Mouse (Mus musculus): Measurements from ENCODE around the gene Usp7.
"Not testable (repeated sequence)": the region's sequence is repeated elsewhere in the genome, so short reads cannot be mapped to it uniquely, and the experiment has no call there.

Gene Usp7

GRCm38 (mm10) chr16:8752334-8752733, 39.8 kb downstream of the Usp7 start:
- DNase-seq (ENCODE audit: low spot score in 2 of 2) = no peak

DNA sequence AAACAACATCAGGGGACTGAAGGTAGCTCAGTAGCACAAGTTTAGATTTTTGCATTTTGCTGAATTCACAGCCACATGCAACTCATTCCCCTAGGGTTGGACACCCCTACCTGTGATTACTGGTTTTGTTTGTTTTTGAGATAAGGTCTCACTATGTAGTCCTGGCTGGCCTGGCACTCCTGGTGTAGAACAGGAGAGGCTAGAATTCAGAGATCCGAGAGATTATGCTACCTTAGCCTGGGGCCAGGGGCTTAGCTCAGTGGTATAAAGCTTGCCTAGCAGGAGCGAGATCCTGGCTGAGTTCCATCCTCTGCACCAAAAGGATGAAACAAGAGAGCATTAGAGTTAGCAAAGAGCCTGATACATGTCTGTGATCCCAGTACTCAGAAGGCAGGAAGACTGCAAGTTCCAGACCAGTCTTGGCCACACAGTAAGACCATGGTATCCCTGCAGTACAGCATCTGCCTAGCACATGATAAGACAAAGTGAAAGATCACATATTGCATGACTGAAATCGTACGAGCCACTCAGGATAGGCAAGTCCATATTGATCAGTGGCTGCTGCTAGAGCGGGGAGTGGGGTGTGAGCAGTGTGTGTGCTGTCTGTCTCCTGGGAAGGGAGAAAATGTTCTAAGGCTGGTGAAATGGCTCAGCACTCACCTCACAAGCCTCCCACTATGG, 40.4 kb downstream of the Usp7 start:
- no peak for DNase-seq (ENCODE audit: low spot score in 2 of 2)

- DNase-seq (ENCODE audit: low spot score in 2 of 2) = no peak
These were observed 43.2 kb downstream of the Usp7 start for GRCm38 (mm10) chr16:8748904-8749303.

DNA sequence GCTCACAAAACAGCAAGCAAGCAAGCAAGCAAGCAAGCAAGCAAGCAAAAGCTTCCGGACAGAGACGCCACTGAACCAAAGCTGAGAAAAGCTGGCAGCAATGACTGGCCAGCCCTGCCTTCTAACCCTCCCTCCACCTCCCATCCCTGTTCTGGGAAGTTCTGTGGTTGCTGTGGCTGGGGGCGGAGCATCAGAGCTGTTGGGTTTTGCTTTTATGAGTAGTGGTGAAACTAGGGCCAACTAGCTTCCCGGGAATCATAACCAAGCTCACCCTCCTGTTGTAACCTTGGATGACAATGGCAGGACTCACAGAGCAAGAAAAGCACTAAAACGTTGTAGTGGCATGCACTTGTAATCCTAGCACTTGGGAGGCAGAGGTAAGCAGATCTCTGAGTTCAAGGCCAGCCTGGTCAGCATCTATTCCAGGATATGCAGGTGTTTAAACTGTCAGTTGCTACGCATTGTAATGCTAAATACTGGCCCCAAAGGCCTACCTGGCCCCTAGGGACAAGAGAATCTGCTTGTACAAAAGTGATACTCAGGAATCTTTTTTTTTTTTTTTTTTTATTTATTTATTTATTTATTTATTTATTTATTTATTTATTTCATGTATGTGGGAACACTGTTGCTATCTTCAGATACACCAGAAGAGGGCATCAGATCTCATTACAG, 43.8 kb downstream of the Usp7 start:
- DNase-seq (ENCODE audit: low spot score in 2 of 2) = no peak

DNA sequence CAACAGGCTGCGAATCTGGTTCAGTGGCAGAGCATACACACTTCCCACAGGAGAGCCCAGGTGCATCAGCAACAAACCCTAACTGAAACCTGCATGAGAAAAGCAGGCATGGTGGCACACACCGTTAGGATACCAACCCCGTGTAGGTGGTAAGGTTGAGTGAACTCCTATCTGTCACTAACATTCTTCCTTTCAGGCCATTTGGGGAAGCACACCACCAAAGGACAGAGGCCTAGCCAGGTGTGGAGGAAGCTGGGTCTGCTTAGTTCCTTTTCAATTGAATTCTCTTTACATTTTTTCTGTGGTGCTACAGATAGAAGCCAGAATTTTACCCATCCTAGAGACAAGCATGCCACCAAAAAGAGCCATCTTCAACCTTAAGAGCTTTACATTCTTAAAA, 44.3 kb downstream of the Usp7 start:
- DNase-seq (ENCODE audit: low spot score in 2 of 2) = no peak

- DNase-seq (ENCODE audit: low spot score in 2 of 2) = no peak
These were observed 45.6 kb downstream of the Usp7 start for GRCm38 (mm10) chr16:8746509-8746908.

GRCm38 (mm10) chr16:8745751-8746150, 46.4 kb downstream of the Usp7 start:
- DNase-seq (ENCODE audit: low spot score in 2 of 2) = no peak

DNA sequence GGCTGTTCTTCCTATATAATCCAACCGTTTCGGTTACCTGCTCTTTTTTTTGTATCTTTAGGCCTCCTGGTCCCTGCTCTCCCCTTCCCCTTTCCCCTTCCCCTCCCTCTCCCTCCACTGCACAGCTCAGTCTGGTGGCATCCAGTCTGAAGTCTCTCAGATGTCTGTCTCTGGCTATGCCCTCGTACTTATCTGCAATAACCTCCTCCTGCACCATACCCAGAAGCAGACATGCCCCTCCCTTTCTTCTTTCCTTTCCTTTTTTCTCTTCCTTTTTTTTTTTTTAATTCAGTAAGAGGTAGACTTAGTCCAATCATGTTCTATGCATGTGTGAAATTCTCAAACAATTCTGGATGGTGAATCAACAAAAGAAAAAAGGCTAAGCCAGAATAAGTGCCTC, 48.1 kb downstream of the Usp7 start:
- no peak for DNase-seq (ENCODE audit: low spot score in 2 of 2)

DNA sequence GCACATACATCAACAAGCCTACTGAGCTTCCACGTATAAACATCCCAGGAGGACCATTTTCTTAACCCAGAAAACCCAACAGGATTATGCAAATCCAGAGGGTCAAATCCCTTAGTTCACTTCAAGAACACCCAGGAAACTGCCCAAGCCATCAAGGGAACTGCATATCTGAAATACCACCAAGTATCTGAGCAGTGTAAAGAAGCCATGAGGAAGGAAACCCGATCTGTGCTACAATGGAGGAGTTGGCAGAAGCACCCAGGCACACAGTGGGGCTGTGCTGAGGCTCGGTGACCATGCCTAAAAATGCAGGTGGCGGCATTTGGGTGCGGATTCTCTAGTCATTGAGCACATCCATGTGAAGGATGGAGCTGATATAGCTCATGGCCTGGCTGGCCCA, 50.4 kb downstream of the Usp7 start:
- DNase-seq (ENCODE audit: low spot score in 2 of 2) = no peak

DNA sequence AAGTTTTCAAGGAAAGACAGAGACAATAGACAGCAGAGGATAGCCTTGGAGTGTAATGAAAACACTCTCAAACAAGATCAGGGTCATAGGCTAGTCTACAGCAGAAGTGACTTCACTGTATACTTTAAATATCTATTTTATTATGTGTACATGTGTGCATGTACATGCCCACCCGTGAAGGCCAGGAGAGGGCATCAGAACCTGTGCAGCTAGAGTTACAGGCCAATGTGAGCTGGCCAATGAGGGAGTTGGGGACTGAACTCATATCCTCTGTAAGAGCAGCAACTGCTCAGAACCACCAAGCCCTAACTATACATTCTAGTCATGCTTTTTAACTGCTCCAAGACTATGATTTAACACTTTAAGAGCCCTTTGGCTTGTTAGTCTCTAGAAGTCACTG, 51.0 kb downstream of the Usp7 start:
- DNase-seq (ENCODE audit: low spot score in 2 of 2) = no peak

- peak; percentile 88 to 89 for DNase-seq (ENCODE audit: low spot score in 2 of 2)
These were observed 53.3 kb downstream of the Usp7 start for GRCm38 (mm10) chr16:8738542-8739514.

DNA sequence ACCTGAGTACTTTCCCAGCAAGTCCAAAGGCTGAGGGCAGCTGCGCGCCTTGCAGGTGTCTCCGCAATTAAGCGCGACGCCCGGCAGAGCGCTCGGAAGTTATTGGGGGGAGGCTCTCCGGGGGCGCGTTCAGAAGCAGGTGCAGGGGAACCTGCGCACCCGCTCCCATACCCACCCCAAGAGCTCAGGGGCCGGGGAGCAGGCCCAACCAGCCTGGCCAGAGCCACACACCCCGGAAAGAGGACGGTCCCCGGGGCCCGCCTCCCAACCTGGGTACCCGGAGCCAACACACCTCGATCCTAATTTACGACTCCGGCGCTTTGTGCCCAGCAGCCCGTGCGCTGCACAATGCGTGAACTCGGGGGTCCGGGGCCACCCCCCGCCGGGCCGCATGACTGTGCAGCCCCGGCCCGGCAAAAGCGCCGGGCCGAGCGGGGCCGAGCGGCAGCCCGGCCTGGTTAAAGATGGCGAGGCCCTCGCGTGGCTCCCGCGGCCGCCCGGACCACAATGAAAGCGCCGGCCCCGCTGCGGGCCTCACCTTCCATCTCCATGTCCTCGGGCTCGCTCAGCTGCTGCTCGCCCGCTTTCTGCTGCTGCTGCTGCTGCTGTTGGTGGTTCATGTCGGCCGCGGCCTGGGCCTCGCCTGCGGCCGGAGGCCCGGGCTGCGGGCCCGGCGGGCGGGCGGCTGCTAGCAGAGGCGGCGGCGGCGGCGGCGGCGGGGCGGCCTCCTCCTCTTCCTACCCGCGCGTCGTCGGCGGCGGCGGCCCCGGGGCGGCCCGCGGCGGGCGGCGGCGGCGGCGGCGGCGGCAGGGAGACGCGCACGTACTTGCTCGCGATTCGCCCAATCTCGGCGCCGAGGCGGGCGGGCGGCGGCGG, 54.2 kb downstream of the Usp7 start:
- DNase-seq (ENCODE audit: low spot score in 2 of 2) = no peak

DNA sequence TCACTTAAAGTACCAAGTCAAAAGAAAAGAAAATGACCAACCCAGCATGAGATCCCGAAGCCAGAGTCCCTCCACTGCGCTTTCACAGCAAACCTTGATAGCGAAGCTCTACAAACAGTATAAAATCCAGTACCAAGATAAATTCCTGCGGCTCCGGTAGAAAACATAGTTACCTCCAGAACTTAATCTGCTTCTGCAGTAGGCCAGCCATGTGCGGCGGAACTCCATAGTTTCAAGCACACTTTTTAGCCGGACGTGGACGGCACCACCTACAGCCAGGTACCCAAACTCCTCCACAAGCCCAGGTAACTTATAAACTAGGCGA, 54.8 kb downstream of the Usp7 start:
- DNase-seq (ENCODE audit: low spot score in 2 of 2) = no peak

DNA sequence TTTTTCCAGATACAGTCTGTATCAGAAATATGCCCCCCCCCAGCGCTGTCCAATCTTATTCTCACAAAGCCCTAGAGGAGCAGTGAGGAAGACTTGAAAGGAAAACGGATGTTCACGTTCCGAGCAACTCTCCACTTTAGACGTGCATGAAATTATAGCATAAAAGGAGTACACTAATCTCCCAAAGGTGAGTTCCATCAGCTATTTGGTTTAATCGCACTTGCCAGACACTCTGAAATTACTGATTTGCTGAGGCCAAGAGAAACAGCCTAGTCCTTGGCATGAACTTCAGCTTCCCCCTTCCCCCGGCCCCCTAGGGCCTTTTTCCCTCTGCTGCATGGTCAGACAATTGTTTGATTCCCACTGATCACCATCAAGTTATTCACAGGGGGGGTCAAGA, 55.4 kb downstream of the Usp7 start:
- DNase-seq (ENCODE audit: low spot score in 2 of 2) = no peak

- DNase-seq (ENCODE audit: low spot score in 2 of 2) = no peak
These were observed 56.1 kb downstream of the Usp7 start for GRCm38 (mm10) chr16:8736032-8736431.

- DNase-seq (ENCODE audit: low spot score in 2 of 2) = no peak
These were observed 57.4 kb downstream of the Usp7 start for GRCm38 (mm10) chr16:8734693-8735092.

DNA sequence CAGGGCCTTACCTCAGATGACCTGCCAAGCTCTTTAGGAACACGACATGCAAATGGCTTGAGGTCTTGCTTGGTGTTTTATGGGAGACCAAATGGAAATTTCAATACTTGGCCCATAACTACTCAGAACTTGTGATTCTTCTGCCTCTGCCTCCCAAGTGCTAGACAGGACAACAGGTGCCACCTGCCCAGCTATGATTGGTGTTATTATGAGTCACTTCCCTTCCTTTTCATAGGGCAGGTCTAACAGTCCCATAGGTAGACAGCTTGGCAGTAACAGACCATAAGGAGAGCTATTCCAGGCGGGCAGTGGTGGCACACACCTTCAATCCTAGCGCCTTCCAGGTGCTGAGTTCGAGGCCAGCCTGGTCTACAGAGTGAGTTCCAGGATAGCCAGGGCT, 58.5 kb downstream of the Usp7 start:
- no peak for DNase-seq (ENCODE audit: low spot score in 2 of 2)

DNA sequence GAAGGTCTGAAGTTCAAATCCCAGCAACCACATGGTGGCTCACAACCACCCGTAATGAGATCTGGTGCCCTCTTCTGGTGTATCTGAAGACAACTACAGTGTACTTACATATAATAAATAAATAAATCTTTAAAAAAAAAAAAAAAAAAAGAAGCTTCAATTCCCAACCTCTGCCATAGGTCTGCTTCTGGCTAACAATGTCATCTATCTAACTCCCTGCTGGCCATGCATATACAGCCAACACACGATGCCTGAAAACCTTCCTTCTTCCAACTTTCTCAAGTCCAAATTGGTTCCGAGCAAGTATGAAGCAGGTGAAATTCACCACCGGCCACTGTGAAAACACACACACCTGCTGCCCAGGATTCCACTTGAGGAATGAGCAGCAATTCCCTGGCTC, 59.7 kb downstream of the Usp7 start:
- not testable (repeated sequence) for DNase-seq (ENCODE audit: low spot score in 2 of 2)

GRCm38 (mm10) chr16:8731630-8732029, 60.5 kb downstream of the Usp7 start:
- DNase-seq (ENCODE audit: low spot score in 2 of 2) = no peak

DNA sequence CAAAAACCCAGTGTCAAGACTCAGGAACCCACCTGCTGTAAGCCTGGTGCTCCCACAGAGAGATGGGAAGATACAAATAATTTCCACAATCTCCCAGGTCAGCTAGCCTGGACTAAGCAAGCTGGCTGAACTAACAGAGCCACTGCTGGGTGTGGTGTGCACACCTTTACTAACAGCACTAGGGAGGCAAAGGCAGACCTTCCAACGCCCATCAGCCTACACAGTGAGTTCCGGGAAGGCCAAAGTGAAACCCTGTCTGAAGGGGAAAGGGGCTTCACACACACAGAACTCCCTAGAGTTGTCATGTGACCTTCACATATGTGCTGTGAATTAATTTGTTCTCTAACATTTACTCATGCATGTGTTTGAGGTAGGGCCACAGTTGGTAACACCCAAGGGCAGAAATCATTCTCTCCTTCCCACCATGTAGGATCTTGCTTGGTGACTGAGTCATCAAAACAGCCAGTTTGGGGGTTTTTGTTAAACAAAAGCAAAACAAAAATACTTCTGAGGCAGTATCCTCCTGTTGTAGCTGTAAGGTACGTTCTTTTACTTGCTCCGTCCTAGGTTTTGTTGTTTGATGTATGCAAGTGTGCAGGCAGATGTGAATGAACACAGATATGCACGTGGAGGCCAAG, 63.9 kb downstream of the Usp7 start:
- no peak for DNase-seq (ENCODE audit: low spot score in 2 of 2)

DNA sequence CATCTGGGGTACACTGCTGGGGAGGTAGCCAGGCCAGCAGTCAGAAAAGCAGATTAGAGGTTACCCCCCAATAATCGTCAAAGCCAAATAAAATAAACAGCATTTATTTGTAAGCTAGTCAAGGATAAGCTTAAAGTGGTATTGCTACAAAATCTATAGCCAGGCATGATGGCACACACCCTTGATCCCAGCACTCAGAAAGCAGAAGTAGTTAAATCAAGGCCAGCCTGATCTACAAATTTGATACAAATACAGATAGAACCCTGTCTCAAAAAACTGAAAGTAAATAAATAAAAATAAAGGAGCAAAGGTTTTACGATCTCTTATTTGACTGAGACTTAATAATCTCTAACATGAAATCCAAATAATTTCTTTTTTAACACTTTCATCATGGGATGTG, 66.3 kb downstream of the Usp7 start:
- no peak for DNase-seq (ENCODE audit: low spot score in 2 of 2)

Measured in frontal cortex, postnatal 36 days (tissue).